Mouse (Mus musculus): ENCODE results near the gene Ambp.

DNA sequence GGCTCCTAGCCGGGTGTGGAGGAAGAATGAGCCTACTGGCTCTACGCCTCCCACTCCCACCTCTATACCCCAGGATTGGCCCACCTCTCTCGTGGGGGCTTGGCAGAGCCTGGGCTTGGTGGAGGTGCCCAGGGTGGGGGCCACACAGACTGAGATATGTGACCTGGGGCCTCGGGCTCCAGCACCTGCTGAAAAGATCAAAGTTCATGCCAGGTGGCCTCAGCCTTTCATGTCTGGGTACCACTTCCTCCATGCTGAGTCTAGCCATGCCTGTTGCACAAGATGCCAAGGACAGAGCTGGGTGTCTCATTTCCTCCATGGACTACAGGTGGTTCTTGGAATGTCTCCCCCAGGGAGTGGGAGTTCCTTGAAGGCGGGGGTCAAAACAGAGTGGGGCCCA, 11.7 kb upstream of the Ambp start:
- TF ChIP-seq FLI1 (IDR thresholded peaks at IDR 0.05; ENCODE audit: low read length) = no peak
- TF ChIP-seq GATA1 (IDR thresholded peaks at IDR 0.05; ENCODE audit: borderline replicate concordance, low read length) = no peak
